Mouse (Mus musculus): ENCODE measurements at regions not wholly inside any gene's neighbourhood (a gene's known extent, or its start where the extent isn't known, plus 50 kb on each side); places are given as distances from the start of the nearest gene placed in this dataset.
A peak's percentile ranks its signal among the peaks of the same experiment; 100 is the strongest.

DNA sequence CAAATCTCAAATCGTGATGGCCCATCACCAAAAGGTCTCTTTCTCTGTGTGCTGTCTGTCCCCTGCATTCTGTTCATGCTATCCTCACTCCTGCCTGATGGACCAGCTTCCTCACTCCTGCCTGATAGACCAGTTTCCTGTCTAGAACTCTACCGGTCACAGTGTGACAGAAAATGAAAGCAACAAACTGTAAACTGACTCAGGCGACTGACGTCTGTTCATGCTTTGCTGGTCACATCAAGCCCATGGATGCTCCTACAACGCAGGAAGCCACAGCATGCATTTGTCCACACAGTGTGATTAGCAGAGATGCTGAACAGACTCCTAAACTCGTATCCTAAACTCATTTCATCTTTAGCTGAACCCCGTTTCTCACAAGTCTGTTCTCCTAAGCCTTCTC lies 227.3 kb upstream of the N4bp1 start:
- no peak for DNase-seq

DNA sequence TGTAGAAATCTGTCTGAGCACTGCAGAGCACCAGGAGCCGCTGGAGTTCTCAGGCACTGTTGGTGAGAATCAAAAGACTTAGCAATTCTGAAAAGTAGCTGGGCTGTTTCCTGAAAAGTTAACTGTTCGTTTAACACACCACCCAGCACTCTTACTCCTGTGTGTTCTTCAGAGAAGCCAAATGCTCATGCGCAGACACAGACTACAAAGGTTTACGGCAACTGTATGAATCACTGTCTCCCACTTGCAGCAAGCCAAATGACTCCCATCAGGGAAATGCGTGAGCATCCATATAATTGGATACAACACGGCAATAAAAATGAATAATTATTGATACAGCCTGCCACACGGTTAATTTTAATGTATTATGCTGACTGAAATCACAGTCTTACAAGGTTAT lies 220.0 kb upstream of the N4bp1 start:
- no peak for DNase-seq

GRCm38 (mm10) chr8:87095211-87095610 lies 210.2 kb upstream of the N4bp1 start:
- DNase-seq = no peak

GRCm38 (mm10) chr8:87094685-87095084 lies 209.6 kb upstream of the N4bp1 start:
- DNase-seq = no peak

DNA sequence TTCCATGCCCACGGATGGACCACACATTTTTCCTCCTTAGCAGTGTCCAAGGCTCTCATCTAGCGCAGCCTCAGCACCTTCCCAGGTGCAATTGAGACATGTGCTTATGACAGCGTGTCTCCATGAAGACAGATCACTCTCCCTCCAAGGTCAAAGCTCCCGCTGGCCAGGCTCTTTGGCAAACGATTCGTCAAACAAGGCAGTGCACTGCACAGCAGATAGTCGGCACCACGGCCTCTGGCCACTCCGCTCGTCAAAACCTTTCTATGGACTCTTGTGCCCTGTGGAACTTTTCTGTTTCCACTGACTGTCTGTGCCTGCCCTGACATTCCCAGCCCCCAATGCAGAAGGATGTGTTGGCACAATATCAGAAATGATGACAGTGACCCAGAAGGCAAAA lies 208.7 kb upstream of the N4bp1 start:
- no peak for DNase-seq

DNA sequence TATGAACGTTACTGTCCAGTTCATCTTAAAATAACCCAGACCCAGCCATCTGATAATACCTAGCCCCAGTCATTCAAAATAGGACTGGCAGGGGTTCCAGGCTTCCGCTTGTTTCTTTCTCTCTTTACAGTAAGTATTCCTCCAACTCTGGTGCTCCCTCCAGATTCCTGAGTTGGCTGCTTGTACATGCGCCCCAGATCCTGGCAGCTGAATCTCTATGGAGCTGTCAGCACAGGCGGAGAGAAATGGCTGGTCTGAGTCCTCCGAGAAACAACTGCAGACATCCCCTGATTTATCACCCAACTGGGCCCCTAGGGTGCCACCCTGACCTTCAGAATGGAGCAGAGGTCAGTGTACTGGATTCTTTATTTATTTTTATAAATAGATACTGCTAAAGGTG lies 208.0 kb upstream of the N4bp1 start:
- DNase-seq = no peak

GRCm38 (mm10) chr8:87087451-87088095 lies 202.5 kb upstream of the N4bp1 start:
- peak; percentile 53 for DNase-seq

DNA sequence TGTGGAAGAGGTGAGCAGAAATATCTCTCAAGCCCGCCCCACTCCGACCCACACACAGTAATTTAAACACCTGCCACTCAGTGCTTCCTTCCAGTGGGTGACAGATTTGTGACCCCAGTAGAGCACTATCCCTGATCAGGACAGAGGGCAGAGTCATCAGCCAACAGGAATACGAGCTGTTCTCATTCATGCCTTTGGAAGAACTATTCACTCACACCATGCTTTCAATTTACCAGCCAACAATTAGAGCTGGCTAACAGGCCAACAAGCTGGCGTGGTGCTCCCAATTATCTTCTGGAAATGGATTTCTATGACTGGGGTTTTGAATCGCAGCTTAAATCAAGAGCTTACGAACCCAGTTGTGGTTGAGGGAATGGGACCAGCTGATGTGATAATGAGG lies 193.2 kb upstream of the N4bp1 start:
- DNase-seq = no peak

GRCm38 (mm10) chr8:87075921-87076320 lies 190.9 kb upstream of the N4bp1 start:
- DNase-seq = no peak

GRCm38 (mm10) chr8:87071224-87071623 lies 186.2 kb upstream of the N4bp1 start:
- DNase-seq = no peak

- DNase-seq = no peak
These were observed 182.0 kb upstream of the N4bp1 start for GRCm38 (mm10) chr8:87067106-87067505.

DNA sequence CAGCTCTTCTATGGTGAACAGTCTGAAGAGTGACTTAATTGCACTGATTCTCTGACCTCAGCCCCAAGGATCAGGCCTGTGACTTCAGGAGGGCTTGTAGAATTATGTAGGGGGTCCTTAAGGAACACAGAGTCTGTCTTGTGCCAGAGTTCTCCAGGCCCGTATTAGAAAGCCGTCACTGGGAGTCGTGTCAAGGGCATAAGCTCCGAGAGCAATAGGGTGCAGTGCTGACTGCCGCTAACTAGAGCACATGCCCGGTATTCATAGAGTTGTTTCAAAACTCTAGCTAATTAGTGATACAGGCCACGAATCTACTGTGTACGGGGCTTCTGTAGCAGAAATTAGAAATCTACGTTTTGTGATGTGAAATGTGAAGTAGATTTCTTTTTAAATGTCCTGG lies 179.7 kb upstream of the N4bp1 start:
- DNase-seq = no peak

DNA sequence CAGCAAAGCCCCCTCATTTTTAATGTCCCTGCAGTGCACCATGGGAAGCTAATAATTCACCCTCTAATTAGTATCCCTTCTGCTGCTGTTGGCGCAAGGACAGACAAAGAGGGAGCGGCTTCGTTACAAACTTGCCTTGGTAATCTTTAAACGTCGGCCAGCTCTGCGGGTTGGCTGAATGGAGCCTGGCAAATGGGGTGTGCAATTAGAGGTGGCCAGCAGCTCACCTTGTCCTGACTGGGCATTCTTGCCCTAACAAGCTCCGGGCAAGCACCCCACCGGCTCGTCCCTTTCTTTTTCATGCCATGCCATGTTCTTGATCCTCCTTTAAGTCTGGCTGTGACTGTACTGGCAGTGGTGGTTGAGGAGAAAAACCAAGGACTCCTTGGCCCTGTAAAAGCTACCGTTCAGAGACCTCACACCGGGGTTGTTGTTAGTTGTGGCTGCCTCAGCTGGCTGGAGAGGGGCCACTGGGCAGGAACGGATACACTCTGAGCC lies 179.2 kb upstream of the N4bp1 start:
- DNase-seq = no peak

- DNase-seq = no peak
These were observed 178.5 kb upstream of the N4bp1 start for GRCm38 (mm10) chr8:87063588-87063987.

- no peak for DNase-seq
These were observed 164.7 kb upstream of the N4bp1 start for GRCm38 (mm10) chr8:87049746-87050145.

DNA sequence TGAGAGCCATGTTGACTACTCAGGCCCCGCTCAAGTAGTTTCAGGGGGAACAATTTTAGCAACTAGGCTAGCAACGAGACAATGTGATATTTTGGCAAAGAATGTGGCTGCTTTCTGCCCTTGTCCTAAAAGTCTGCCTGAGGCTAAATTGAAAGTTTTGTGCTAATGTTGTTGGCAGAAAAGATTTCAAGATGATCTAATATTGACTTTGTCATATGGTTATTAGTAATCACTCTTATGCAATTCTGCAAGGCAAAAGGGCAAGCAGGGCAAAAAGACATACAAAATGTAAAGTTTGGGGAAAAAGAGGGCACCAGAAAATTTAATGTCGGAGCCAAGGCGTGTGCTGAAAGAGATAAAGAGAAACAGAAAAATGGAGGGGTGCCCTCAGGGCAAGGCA lies 164.1 kb upstream of the N4bp1 start:
- DNase-seq = no peak

GRCm38 (mm10) chr8:87046590-87046989 lies 161.5 kb upstream of the N4bp1 start:
- DNase-seq = no peak

GRCm38 (mm10) chr8:87043016-87043415 lies 158.0 kb upstream of the N4bp1 start:
- DNase-seq = no peak

- DNase-seq = peak; percentile 15
These were observed 152.7 kb upstream of the N4bp1 start for GRCm38 (mm10) chr8:87037620-87038380.

DNA sequence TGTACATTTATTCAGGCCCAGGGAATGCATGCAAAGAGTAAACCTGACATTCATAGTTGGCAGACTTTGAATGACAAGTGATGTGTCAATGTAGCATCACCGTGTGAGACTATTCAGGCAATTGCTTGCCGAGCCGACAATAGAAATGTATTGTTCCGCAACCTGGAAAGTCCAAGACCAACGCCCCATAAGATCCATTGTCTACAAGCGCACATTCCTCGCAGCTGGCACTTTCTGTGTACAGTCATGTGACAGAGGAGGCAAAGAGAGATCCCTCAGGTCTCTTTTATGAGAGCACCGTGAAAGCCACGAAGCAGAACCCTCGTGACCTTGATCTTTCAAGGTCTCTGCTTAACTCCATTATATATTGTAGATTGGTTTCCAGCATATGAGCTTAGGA lies 150.9 kb upstream of the N4bp1 start:
- no peak for DNase-seq

DNA sequence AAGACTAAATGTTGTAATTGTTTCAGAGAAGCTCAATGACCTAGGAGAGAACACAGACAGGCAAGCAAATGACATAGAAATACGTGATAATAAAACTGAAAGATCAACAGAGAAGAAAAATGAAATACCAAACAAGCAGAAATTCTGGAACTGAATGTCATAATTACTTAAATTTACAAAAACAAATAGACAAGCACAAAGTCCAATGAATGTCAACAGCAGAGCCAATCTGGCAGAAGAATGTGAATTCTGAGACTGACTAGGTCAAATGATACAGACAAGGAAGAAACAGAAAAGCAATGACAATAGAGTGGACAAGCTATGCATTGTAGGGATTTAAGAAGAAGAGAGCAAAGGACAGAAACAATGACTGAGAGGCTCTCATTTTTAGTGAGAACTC lies 143.1 kb upstream of the N4bp1 start:
- no peak for DNase-seq

GRCm38 (mm10) chr8:87025946-87026345 lies 140.9 kb upstream of the N4bp1 start:
- DNase-seq = no peak

GRCm38 (mm10) chr8:87019795-87020194 lies 134.7 kb upstream of the N4bp1 start:
- no peak for DNase-seq

DNA sequence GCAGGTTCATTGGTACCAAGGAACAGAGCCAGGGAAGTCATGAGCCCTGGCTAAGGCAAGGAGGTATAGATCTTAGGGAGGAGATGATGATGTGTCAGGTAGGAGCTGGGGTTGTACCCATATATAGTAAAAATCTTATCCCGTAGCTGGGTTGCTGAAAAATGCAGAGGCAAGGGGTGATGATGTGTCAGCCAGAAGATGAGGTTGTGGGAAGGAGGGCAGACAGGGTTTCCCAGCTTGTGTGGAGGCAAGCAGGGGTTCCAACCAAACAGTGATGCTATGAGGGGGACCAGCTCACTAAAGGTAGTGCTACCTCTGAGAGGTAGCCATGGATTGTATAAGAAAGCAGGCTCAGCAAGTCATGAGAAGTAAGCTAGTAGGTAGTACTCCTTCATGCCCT lies 90.5 kb upstream of the N4bp1 start:
- DNase-seq = no peak
